Mouse (Mus musculus) hindbrain, embryonic 11.5 days (tissue): ENCODE data around the gene Ttc7. TPM values are rescaled to one million over a fixed set of nuclear protein-coding genes. Genes with fewer than 3 reads are reported as not detected.

ENCODE experiments used
- ATAC-seq: fragments of 200-750 bp; cut with Nextera tagmentation; 2 replicates; pipeline ENCODE4 v1.8.0; 2017; ENCODE audit warnings: mild to moderate bottlenecking, moderate TSS enrichment, moderate library complexity; ENCODE audit not compliant: low FRiP score
- DNase-seq: peaks from one replicate; pipeline ENCODE4 v3.0.0-alpha.2; 2015; ENCODE audit warnings: low spot score
- H3K27ac ChIP-seq: fragments of 300-500 bp; sonication (generic); 2 replicates; pipeline ENCODE4 v1.5.1; 2014; ENCODE audit warnings: mild to moderate bottlenecking, low read depth, low read length
- H3K27me3 ChIP-seq: fragments of 300-500 bp; sonication (generic); 2 replicates; pipeline ENCODE4 v1.6.1; 2014; ENCODE audit warnings: mild to moderate bottlenecking, low read length, moderate library complexity, mixed read lengths; ENCODE audit not compliant: control insufficient read depth, insufficient read depth
- H3K36me3 ChIP-seq: fragments of 300-500 bp; sonication (generic); 2 replicates; pipeline ENCODE4 v1.6.1; 2014; ENCODE audit warnings: mild to moderate bottlenecking, low read length, moderate library complexity, mixed read lengths; ENCODE audit not compliant: control insufficient read depth, insufficient read depth
- H3K4me1 ChIP-seq: fragments of 300-500 bp; sonication (generic); replicated peaks from 2 replicates; pipeline ENCODE4 v1.6.1; 2014; ENCODE audit warnings: low read length, mixed read lengths; ENCODE audit not compliant: control insufficient read depth, insufficient read depth
- H3K4me2 ChIP-seq: fragments of 300-500 bp; sonication (generic); replicated peaks from 2 replicates; pipeline ENCODE4 v1.6.1; 2014; ENCODE audit warnings: mild to moderate bottlenecking, low read depth, low read length
- H3K4me3 ChIP-seq: fragments of 300-500 bp; sonication (generic); 2 replicates; pipeline ENCODE4 v1.5.1; 2014; ENCODE audit warnings: low read depth, low read length
- H3K9ac ChIP-seq: fragments of 300-500 bp; sonication (generic); 2 replicates; pipeline ENCODE4 v1.6.1; 2014; ENCODE audit warnings: low read depth, low read length
- H3K9me3 ChIP-seq: fragments of 300-500 bp; sonication (generic); 2 replicates; pipeline ENCODE4 v1.6.1; 2016; ENCODE audit warnings: low read length; ENCODE audit not compliant: control insufficient read depth
- WGBS: fragments of 180-500 bp; shearing (Covaris S2); extraction: QIAGEN DNeasy Blood & Tissue Kit; methylation state at CpG from one replicate; pipeline ENCODE4 v1.1.7; 2014; 5-methylcytosine and 5-hydroxymethylcytosine counted together
- polyA plus RNA-seq: library from polyadenylated mRNA; unstranded; fragments of >200 nt; fragmentation: Nextera tagmentation; extraction: Ambion mirVana; gene quantifications from 2 replicates; pipeline ENCODE4 v1.2.1, GENCODE M21; 2014

Gene Ttc7
- polyA plus RNA-seq, 1 experiment from 2014 or later: 2.7 TPM

- ATAC-seq: no peak
- Histone ChIP-seq H3K27ac (no peak overlapping the region), H3K9me3 (no peaks in the 10 kb centered on the region), H3K27me3 (no peaks in the 10 kb centered on the region), H3K36me3 (no peaks in the 10 kb centered on the region), H3K4me3 (no peak overlapping the region), H3K9ac (no peak overlapping the region), H3K4me1 (no peaks in the 10 kb centered on the region), H3K4me2 (no peak overlapping the region)
- DNase-seq: no peak
- 84% methylated on average over 4 of the region's 4 CpGs for WGBS
Observed at GRCm38 (mm10) chr17:87406646-87407045, 124.0 kb downstream of the Ttc7 start.

- no peaks in the 10 kb centered on the region for H3K36me3 ChIP-seq
- no peak overlapping the region for H3K4me2 ChIP-seq
- no peak overlapping the region for H3K9ac ChIP-seq
- H3K27me3 ChIP-seq: no peaks in the 10 kb centered on the region
- 83% methylated on average over 7 of the region's 7 CpGs for WGBS
- ATAC-seq: no peak
- DNase-seq: no peak
- no peaks in the 10 kb centered on the region for H3K4me1 ChIP-seq
- no peak overlapping the region for H3K27ac ChIP-seq
- no peaks in the 10 kb centered on the region for H3K9me3 ChIP-seq
- no peak overlapping the region for H3K4me3 ChIP-seq
Observed at GRCm38 (mm10) chr17:87418082-87418481, 135.4 kb downstream of the Ttc7 start.

- H3K4me2 ChIP-seq: no peak within 1 kb of the TSS
Observed at GRCm38 (mm10) chr17:87427511-87427910, 144.8 kb downstream of the Ttc7 start, which contains the start of gene Stpg4. Stpg4 (minus strand) TSS chr17:87427741.

GRCm38 (mm10) chr17:87429431-87429830 lies 146.7 kb downstream of the Ttc7 start:
- H3K36me3 ChIP-seq: peaks cover 15% of the 10 kb centered on the region
- no peaks in the 10 kb centered on the region for H3K27me3 ChIP-seq
- H3K27ac ChIP-seq: no peak overlapping the region
- WGBS: 88% methylated on average over 3 of the region's 3 CpGs
- ATAC-seq: no peak
- no peak overlapping the region for H3K9ac ChIP-seq
- H3K4me3 ChIP-seq: no peak overlapping the region
- DNase-seq: no peak
- H3K4me2 ChIP-seq: no peak overlapping the region
- H3K9me3 ChIP-seq: no peaks in the 10 kb centered on the region
- no peaks in the 10 kb centered on the region for H3K4me1 ChIP-seq

More at GRCm38 (mm10) chr17:87427511-87427910, 144.8 kb downstream of the Ttc7 start, which contains the start of gene Stpg4:
- Histone ChIP-seq H3K27ac (no peak within 1 kb of the TSS), H3K4me1 (no peaks in the 10 kb centered on the region), H3K9ac (no peak within 1 kb of the TSS), H3K9me3 (no peaks in the 10 kb centered on the region), H3K4me3 (no peak within 1 kb of the TSS), H3K27me3 (no peaks in the 10 kb centered on the region), H3K36me3 (peaks cover 9% of the 10 kb centered on the region)
- ATAC-seq (no peak), DNase-seq (no peak)
- 42% methylated on average over 24 of the region's 24 CpGs for WGBS

Other genes starting within 250 kb of the Ttc7 start
- gene Socs5, start 175.2 kb upstream of the Ttc7 start, polyA plus RNA-seq: 15.0 and 16.2 TPM in 2 replicates
- 69.4 and 69.8 TPM in 2 replicates for gene Mcfd2, start 17.0 kb upstream of the Ttc7 start, polyA plus RNA-seq
- not detected in 2 replicates for gene Stpg4, start 144.9 kb downstream of the Ttc7 start, polyA plus RNA-seq
- gene Calm2, start 164.0 kb downstream of the Ttc7 start, polyA plus RNA-seq: 1,591 and 1,601 TPM in 2 replicates